Mouse (Mus musculus) lung, postnatal 14 days (tissue): Measurements from ENCODE around the gene Cdkn1a.
"Not testable (repeated sequence)": the region's sequence is repeated elsewhere in the genome, so short reads cannot be mapped to it uniquely, and the experiment has no call there.

Experiments
- DNase-seq: peaks from one replicate; pipeline ENCODE4 v3.0.0; 2021

Gene Cdkn1a

DNA sequence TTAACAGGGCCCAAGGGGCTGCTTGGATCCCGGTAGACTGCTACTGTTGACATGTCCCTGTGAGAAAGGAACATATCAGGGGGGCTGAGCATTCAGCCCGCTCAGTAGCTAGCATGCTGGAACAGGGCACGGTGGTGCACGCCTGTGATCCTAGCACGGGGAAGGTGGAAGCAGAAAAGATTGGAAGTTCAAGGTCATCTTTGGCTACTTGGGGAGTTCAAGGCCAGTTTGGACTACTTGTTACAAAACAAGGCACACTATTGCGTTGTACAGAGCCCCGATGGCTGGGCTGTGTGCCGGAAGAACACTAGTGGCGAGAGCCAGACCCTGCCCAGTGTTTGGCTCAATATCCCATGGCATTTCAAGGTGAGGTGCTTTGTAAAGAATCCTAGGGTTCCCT lies 29.8 kb upstream of the Cdkn1a start:
- no peak for DNase-seq

DNA sequence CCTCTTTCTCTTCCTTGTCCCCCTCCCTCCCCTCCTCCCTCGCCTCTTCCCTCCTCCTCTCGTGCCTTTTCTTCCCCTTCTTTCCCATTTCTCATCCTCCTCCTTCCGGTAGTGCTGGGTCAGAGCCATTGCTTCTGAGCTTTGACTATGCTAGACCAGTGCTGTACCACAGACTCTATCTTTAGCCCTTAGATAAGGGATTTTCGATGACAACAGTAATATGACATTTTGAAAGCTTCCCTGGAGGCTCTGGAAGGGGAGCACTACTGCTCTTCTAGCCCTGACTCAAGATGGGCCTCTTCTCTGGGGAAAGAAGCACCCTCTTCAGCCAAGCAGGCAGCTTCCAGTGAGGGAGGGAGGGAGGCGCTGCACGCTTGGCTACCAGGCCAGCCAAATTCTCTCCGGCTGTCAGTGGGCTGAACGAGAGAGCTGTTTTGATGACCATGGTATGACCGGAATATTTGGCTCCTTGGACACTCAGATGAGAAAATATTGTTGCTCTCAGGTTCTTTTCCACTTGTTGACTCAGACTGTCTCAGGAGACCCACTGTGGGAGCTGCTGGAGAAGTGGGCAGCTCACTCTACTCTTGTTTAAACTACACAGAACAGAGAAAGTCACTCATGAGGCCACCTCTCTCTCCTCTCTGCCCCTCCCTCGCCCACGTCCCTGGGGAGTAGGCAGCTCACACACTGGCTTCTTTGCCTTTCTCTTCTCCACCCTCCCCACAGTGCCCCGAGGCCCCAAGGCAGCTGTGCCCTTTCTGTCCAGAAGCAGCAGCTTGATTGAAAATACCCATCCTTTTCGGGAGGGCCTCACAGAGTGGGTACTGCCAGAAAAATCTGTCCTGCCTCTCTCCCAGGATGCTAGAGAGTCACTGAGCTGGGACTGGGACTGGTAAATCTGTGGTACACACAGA lies 28.4 kb upstream of the Cdkn1a start:
- DNase-seq: no peak

DNA sequence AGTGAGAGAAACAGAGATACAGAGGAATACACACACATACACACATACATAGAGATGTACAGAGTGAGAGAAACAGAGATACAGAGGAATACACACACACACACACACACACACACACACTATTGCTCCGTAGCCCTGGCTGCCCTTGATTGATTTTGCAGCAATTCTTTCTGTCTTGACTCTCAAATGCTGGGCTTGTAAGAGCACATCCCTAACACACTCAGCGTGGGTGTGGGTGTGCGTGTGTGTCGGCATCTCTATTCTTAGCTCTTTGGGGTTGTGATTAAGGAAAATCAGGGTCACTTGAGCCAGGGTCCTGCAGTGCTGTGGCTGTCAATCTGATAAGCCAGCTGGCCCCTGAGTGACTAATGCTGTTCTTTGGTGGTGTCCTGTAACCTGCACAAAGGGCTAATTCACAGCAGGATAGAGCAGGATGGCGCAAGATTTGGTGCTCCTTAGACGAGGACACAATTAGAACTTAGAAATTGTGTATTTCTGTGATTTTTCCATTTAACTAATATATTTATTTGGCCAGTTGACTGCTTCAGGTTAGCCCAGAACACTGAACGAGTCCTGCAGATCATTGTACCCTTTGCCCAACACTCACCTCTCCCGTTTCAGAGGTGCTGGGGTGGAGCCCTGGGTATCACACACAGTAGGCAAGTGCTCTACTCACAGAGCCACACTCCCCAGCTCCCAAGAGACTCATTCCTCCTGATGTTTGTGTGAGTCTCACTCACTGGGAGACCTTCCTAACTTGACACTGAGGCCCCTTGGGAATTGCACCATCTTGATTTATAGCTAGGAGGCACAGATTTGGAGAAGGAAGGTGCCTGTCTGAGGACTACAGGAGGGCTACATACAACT lies 27.4 kb upstream of the Cdkn1a start:
- no peak for DNase-seq

DNA sequence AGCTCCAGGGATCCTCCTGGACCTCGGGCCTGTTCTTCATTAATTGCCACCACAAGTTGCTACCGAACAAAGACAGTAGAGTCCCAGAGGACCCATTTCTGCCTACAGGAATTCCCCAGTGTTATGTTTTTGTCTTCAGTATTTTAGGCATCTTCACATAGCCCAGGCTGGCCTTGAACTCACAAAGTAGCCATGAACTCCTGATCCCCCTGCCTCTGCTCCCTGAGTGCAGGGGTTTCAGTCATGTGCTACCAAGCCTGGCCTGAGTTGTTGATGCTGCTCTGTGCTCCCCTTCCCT lies 26.8 kb upstream of the Cdkn1a start:
- DNase-seq: no peak

DNA sequence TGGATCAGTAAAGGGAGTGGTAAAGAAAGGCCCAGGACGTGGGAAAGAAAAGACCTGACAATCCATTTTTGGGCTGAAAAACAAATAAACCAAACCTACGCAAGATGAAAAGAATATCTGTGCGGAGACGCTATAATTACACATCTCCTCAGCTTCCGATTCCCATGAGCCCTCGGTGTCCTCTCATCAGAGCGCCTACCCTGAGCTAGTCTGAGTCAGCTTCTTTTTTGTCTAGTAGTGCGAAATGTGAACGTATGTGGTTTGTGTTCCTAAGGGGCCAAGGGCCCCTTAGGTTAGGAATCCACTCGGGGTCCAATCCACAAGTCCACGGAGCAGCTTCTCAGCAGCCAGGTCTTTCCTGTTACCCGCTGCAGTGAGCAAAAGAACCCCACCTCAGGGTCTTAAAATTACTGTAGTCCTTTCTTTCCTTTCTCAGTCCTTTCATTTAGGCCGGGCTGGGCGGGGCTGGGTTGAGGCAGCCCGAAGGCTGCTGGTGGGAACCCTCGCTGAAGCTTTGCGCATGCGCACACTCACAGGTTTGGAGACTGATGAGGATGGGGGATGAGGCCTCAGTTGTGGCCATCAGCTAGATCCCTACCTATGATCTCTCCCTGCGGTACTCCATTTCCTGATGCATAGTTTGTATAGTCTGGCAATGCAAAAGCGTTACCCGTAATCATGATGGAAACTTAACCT lies 25.4 kb upstream of the Cdkn1a start:
- no peak for DNase-seq

DNA sequence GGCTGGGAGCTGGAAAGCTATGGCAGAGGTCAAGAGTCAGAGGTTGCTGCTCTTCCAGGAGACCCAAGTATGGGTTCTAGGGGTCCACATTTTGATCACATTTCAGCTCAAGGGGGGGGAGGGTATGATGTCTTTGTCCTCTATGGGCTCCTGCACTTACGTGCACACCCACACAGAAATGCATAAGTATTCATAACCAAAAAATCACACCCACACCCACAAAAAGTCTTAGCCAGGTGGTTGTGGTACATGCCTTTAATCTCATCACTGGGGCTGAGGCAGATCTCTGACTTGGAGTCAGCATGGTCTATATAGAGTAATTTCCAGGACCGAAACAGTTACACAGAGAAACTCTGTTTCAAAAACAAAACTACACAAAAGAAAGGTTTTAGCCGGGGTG lies 24.8 kb upstream of the Cdkn1a start:
- no peak for DNase-seq

DNA sequence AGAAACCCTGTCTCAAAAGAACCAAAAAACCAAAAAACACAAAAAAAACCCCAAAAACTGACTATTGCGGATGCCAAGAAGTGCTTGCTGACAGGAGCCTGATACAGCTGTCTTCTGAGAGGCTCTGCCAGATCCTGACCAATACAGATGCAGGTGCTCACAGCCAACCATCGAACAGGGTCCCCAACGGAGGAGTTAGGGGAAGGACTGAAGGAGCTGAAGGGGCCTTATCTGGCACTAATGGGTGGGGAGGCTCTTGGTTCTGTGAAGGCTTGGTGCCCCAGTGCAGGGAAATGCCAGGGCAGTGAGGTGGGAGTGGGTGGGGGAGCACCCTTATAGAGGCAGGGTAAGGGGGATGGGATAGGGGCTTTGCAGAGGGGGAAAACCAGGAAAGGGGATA lies 23.4 kb upstream of the Cdkn1a start:
- DNase-seq: not testable (repeated sequence)

DNA sequence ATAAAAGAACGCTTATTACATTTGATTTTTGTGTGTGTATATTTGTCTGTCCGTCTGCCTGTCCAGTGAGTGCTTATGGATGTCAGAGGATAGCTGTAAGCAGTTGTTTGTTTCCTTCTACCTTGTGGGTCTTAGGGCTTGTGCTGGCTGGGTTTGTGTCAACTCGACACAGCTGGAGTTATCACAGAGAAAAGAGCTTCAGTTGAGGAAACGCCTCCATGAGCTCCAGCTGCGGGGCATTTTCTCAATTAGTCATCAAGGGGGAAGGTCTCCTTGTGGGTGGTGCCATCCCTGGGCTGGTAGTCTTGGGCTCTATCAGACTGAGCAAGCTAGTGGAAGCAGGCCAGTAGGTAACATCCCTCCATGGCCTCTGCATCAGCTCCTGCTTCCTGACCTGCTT lies 22.9 kb upstream of the Cdkn1a start:
- no peak for DNase-seq

DNA sequence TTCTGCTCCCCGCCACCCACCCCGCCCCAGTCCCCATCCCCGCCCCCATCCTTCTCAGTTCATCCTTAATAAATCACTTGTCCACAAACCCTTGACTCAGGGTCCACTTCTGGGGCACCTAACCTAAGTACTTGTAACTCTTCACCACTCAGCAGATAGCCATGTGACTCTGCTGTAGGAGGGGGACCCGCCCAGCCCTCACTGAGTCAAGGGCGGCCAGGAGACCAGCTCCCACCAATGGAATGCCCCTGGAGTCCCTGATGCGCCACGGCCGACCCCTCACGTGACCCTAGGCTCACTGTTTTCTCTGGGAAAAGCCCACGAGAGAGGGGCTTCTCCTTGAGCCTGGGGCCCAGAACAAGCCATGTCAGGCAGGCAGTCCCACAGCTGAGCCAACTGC lies 21.7 kb upstream of the Cdkn1a start:
- DNase-seq: no peak

DNA sequence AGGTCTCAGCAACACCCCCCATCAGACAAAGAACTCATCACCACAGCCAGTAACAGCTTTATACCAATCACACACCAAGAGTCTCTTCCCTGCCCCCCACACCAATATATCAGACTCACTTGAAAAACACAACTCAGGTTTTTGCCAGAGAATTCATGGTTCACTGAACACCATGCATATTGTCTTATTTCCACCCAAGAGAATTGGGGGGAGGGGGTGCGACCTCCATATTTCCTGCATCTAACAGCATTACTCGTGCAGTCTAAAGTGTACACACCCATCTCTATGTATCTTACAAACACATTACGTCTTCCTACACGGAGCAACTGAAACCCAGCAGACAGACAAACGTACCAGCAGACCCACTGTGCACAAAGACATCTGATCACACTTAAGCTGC lies 19.0 kb upstream of the Cdkn1a start:
- DNase-seq: no peak

DNA sequence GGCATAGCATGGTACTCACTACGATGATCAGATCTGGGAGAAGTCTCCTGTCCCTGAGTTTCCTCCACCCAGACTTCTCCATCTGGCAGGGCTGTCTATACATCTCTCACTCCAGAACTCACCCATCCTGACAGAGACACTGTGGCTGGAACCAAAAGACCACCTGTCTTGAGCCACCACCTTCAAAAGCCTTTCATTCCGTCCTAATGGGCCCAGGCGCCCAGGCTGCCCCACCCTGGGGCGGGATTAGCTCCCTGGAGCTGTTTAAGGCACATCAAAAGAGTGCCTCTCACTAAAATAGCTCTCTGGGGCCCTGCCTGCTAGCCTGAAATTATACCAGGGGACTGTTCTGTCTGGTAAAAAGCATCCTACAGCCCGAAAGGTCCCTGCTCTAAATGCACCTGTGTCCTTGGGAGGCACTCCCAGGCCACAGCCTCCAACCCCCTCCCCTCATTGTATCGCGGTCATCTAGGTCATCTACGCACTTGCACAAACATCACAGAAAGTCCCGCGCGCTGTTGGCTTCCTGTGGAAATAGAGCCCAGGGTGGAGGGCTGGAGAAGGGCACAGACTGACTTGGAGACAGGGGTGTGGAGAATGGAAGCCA lies 18.0 kb upstream of the Cdkn1a start:
- no peak for DNase-seq

DNA sequence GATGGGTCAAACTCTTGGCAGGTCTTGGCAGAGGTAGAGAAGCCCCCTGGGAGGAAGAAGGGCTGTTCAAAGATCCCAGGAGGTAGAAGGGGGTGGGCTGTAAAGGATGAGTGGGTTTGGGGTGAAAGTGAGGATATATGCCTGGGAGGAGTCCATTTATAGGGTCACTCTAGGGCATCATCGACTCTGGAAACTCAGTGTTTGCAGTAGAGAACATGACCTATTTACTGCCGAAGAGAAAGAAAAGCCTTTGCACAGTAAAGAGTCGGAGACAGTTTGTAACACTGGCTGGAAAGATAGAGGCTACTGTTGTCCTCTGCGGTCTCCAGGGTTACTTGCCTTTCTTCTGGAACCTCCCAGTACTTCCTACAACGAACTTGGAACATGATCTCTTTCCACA lies 17.5 kb upstream of the Cdkn1a start:
- no peak for DNase-seq

DNA sequence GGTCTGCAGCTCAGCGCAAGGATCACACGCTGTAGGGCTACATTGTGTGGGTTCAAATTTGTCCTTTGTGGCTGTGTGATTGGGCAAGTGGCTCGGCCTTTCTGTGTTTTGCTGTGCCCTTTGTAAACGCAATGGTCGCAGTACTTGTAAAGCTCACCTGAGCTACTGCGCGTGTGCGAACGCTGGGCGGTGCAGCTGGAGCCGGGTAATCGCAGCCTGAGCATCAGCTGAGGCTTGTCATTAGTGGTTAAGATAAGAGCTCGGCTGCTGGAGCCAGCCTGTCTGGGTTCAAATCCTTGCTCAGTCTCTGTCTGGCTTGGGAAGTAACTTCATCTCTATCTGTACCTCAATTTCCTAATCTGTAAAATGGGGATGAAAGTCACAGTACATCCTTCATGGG lies 16.7 kb upstream of the Cdkn1a start:
- DNase-seq: no peak

DNA sequence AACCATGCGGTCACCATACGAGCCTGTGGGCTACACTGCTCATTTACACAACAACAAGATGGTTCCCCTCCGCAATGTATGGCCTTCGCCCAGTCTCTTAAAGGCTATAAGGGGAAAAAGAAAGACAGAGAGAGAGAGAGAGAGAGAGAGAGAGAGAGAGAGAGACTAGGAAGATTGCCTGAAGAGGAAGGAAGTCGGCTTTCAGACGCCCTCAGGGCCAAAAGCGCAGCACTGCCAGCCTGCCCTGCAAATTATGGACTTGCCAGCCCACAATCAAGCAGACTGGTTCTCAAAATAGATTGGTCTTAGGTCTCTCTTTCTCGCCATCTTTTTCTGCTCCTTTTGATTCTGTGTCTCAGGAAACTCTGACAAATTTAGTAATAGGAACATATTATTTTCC lies 14.5 kb upstream of the Cdkn1a start:
- DNase-seq: no peak

DNA sequence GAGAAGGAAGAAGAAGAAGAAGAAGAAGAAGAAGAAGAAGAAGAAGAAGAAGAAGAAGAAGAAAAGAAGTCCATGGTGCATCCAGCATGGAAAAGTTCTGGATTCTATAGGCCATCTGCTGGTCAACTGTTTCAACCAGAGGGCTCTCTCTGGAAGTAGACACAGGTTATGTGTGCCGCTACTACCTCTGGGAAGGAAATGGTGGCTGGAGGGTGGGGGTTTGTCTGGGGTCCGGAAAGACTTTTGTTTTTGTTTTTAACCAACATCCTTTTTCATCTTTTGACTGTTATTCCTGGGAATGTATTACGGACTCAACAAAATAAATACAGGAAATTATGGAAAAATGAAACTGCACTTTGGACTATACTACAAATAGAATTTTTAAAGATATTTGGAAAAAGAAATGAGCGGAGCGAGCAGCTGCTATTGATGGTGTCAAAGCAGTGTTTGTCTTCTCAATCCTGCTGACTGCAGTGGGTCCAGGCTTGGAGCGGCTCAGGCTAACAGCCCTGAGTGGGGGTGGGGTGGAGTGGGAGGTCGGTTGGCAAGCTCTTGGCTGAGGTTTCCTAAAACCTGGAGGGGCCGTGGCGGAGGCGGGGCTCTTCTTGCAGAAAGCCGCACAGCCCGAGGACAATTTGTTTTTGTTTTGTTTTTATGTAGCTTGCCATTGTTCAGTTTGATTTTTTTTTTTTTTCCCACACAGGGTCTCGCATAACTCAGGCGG lies 12.8 kb upstream of the Cdkn1a start:
- DNase-seq: peak; percentile 69

DNA sequence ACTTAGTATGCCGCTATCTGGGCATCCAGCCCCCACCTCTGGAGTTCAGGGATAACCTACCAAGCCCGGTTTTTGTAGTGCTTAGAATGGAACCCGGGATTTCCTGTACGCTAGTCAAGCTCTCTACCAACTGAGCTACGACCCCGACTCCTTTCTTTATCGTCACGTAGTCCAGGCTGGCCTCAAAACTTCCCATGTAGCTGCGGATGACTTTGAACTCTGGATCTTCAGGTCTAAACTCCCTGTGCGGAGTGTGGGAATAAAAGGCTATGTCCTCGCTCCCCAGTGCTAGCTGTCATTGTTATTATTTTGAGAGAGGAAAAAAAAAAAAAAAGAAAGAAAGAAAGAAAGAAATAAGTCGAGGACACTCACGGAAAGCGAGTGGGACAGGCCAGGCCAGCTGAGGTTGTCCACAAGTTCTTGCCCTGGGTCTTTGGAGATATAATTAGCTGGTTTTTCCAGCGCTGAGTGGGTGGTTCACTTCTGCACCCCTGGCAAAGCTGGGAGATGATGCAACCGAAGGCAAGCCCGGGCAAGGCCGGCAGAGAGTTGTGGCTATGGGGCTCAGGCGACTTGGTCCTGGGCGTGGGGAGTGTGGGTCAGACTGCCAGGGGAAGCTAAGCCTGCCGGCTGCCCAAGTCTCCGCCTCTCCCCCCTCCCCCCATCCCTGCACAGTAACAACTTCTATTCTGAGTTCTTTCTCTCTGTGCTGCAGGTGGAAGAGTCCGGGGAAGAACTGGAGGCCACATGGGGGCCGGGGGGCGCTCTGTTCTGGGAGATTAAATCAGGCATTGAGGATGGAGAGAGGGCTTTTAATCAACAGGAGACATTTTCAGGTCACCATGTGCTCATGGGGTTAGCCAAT lies 12.0 kb upstream of the Cdkn1a start:
- peak; percentile 72 for DNase-seq

DNA sequence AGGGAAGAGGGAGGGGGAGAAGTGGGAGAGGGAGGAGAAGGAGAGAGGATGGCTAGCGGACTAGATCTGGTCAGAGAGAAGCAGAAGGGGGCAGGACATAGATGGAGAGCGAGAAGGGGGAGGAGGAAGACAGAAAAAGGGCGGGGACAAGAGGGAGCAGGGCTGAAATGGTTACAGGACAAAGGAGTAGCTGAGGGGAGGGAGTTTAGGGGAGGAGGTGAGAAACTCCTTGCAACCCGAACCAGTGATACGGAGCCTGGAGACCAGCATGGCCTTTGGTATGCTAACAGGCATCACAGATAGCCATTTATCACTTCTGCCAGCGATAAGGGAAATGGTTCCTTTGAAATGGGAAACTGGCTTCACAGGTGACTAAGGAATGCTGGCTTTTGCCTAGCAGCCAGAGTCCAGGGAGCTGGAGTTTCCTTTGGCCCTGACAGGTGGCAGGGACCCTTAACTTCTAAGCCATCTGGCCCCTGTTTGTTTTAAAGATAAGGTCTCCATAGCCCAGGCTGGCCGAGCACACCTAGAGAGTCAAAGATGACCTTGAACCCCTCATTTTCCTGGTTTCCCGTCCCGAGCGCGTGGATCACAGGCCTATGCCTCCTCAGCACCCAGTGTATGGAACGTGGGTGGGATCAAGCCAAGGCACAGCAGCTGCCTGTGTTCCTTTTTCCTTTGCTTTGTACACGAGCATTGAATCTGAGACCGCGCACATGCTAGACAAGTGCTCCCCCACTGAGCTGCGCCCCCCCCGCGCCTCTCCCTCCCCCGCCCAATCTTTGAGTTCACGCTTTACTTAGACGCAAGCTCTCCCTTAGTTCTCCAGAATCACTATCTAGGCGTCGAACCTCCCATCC lies 9.8 kb upstream of the Cdkn1a start:
- DNase-seq: no peak

DNA sequence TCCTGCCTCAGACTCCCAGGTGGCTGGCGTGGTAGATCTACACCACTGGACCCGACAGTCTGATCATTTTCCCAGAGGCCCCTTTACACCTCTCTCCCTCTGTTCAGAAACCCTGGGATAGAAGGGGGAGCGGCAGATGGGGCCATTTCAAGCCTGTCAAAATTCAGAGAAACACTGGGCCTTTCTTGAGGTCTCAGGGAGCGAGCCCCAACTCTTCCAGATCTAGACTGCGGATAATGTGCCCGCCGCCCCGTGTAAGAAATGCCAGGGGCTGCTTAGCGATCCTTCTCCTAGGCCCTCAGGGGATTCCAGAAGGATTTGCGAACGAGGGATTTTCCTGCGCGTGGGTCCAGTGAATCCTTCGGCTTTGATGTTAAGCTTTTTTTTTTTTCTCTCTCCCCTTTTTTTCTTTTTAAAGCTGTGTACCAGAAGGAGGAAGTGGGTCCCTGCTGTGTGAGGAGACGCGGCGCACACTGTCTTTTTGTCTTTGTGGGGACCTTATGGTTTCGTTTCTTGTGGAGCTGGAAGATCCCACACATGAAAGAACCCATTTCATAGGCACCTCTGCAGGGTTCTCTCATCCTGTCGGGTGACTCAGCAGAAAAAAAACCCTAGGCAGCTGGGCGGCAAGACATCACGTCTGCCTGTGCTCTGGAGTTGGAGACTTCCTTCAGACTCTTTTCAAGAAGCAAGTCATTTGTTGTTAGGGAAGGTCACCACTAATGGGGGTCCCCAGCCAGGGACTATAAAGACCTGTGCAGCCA lies 9.0 kb upstream of the Cdkn1a start:
- DNase-seq: no peak

DNA sequence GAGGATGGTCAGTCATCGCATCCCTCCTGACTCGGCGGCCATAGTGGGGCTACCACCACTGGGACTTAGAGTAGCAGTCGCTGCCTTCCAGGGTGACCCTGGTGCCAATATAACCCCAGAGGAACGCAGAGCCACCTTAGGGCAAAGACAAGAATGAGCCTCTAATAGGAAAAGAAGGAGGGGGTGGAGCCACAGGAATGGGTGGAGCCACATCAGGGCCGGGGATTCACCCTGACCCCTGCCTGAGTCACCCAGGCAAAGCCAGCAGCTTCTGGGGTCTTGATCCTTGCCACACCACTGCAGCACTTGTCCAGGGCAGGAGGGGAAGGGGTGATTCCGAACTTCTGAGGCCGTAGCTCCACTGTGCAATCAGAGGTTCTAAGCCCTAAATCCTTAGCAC lies 7.2 kb upstream of the Cdkn1a start:
- no peak for DNase-seq

DNA sequence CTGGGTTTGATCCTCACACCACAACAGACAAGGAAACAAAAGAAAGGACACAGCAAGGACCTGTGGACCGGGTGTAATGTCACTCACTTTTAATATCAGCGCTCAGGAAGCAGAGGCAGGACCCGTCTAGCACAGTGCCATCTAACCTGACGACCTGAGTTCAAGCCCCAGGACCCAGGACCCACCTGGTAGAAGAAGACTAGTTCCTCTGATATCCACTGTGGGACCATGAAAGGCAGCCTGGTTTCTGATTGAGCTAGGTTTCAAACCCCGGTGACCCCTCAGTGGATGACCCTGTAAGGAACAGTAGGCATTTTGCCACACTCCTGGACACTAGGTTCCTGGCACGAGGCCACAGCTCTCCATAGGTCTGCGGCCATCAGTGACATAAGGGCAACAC lies 6.1 kb upstream of the Cdkn1a start:
- no peak for DNase-seq
